Mouse (Mus musculus) liver, embryonic 14.5 days (tissue): ENCODE data around the gene Tcf21.

Source experiments
- CTCF ChIP-seq: IDR thresholded peaks from 2 replicates; pipeline ENCODE4 v1.5.1; 2016; ENCODE audit warnings: antibody characterized with exemption, low read depth, control low read depth
- EP300 ChIP-seq: IDR thresholded peaks from 2 replicates; pipeline ENCODE4 v1.6.1; 2016; ENCODE audit warnings: antibody characterized with exemption, low read depth

DNA sequence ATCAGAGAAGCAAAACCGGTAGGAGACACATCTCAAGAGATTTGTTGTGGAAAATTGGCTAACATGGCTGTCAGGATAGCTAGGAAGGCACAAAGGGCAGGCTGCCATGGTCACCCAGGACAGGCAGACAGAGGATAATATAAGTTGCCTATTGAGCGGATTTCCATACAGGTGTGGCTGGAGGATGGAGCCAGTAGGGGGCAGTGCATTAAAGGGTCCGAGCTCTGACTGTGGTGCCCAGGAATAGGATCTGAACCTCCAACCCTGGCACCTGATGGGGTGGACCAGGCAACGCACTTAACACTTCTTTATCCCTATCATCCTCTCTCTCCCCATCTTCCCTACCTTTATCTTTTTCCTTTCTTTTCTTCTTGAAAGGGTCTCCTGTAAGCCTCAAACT is 38.5 kb downstream of the Tcf21 start:
- TF ChIP-seq CTCF (peak; percentile 59), EP300 (no peak)
